Mouse (Mus musculus) lung, postnatal 25 days (tissue): ENCODE measurements around the gene Snrpd3.
A peak's percentile ranks its signal among the peaks of the same experiment; 100 is the strongest.
"Not testable (repeated sequence)": the region's sequence is repeated elsewhere in the genome, so short reads cannot be mapped to it uniquely, and the experiment has no call there.

ENCODE experiments used
- DNase-seq: peaks from one replicate; pipeline ENCODE4 v3.0.0; 2022; ENCODE audit warnings: low spot score

Snrpd3 gene

DNA sequence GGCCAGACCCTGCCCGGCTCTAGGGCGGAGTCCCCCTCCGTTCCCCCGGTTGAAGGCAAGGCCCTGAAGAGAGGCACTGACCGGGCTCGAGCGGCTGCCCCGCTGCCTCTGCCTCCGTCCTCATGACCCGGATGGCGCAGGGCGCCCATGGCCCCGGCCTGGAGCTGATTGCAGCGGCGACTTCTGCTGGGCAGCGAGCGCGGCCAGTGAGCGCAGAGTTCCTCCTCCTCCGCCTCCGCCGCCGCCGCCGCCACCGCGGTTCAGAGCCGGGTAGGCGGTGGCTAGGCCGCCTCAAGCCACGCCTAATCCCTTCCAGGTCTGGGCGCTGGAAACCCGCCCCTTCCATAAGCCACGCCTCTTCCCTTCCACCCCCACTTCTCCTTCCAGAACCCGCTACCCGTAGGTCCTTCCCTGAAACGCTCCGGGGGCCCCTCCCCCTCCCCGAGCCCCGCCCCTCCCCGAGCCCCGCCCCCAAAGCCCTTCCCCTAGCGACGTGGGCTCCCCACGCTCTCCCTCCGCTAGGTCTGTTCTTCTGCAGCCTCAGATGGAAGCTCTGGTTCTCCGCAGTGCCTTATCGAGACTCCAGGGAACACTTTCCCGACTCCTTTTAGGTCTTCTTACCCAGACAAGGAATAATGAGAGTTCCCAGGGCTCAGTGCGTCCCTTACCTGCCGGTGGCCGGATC lies at the start of gene Snrpd3:
Gene Snrpd3 (plus strand): TSS at position 479 of the 685 bp plus-strand sequence.
- peak; percentile 98 for DNase-seq

DNA sequence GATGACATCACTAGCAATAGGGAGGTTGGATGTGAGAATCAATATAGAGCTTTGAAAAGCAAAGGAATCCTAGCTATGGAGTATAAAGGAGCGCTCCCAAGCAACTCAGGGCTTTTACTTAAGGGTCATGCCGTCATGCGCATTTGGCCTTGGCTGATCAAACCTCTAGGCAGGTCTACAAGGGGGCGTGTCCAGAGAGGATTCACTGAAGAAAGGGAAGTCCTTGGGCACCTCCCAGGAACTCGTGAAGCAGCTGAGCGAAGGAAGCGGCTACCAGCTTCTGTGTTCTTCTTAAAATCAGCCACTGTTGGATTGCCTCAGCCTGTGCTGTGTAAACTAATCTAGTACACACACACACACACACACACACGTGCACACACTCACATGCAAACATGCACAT lies 43.9 kb upstream of the Snrpd3 start:
- DNase-seq = no peak

DNA sequence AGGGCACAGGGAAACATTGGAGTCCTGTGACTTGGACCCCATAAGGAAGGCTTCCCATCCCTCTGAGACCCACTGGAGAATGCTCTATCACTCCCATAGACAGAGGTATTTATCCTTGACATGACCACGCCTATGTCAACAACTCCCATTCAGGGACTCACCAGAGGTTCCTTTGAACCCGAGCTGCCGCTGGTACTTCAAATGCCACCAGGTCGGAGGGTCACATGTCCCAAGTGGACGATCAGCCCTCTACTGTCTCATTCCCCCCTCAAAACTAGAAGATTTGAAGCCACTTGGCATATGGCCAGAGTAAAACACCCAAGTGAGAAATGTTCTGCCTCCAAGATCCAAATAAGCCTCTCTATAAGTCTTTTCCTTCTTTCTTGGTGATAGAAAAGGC lies 42.8 kb upstream of the Snrpd3 start:
- no peak for DNase-seq

DNA sequence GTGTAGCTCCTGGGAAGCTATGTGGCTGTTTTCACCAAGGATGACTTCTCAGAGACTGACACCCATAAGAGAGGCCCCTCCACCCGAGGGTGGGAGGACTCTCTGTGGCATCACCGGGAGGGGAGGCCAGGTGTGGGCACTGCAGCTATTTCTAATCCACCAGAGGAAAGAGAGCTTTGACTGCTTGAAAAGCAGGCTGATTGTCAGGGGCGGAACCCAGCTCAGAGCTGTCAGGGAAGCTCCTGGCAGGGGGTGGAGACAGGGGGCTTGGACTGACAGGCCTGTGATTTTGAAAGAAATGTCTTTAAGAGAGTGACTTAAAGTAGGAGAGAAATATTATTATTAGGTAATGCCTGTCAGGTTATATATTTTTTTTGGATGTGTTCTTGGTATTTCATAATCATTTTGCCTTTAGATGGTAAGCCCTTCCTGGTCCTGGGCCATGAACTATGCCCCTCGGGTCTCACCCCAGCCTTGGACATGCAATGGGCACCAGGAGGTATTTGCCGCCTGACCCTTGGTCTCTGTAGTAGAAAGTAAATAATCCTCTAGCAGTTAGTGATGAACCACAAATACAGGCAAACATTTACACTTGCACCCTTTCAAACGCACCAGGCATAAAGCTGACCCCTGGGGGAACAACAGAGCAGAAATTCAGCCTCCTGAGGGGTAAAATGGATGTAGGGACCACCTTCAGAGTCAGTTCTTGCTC lies 42.1 kb upstream of the Snrpd3 start:
- not testable (repeated sequence) for DNase-seq

DNA sequence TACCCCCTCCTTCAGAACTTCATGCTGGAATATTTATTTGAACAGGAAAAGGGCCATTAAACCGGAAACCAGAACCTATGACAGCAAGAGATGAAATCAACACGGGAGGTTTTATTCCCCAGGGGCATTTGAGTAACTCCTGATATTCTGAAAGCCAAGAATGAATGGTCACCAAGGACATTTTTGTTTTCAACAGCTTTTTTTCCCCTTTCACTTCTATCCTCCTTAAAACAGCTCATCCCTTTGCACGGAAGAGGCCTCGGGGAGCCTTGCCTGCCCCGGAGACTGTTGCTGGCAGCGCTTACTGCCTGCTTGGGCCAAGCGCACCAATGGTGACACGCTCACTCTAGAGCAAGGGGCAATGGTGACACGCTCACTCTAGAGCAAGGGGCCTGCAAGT lies 40.3 kb upstream of the Snrpd3 start:
- DNase-seq = no peak

DNA sequence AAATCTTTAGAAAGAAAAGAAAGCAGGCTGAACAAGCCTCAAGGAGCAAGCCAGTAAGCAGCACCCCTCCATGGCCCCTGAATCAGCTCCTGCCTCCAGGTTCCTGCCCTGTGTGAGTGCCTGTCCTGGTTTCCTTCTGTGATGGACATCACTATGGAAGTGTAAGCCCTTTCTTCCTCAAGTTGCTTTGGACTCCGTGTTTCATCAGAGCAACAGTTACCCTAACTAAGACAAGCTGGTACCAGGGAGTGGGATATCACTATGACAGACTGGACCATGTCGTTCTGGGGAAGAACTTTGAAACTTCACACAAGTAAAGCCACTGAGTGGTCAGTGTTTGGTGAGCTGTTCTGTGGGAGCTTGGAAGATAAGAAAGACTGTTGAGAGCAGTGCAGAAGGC lies 37.4 kb upstream of the Snrpd3 start:
- no peak for DNase-seq

DNA sequence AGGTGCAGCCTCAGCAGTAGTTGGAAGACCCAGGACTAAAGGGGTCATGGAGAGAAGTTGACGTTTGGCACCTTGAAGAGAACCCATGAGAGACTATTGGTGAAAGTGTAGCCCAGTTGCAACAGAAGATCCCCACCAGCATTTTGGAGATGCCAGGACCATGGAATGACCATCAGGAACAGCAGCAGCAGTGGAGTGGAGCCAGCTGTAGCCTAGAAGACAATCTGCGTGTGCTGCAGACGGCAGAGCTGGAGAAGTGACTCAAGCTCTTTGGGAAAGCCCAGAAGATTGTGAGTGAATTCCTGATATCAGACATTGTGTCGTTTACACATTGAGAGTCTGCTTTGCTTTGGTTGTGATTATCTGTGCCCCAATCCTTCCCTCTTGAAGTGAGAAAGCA lies 35.6 kb upstream of the Snrpd3 start:
- DNase-seq = no peak

DNA sequence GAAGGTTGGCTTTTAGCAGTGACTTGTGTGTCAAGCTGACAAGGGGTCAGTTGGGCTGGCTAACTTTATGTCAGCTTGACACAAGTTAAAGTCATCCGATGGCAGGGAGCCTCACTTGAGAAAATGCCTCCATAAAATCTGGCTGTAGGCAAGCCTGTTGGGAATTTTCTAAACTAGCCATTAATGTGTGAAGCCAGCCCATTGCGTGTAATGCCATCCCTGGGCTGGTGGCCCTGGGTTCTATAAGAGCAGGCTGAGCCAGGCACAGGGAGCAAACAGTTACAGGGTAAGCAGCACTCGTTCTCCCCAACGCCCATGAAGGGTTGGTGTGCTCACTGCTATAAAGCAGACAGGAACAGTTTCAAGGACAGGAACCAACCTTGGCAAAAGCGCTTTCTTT lies 35.1 kb upstream of the Snrpd3 start:
- DNase-seq = no peak

DNA sequence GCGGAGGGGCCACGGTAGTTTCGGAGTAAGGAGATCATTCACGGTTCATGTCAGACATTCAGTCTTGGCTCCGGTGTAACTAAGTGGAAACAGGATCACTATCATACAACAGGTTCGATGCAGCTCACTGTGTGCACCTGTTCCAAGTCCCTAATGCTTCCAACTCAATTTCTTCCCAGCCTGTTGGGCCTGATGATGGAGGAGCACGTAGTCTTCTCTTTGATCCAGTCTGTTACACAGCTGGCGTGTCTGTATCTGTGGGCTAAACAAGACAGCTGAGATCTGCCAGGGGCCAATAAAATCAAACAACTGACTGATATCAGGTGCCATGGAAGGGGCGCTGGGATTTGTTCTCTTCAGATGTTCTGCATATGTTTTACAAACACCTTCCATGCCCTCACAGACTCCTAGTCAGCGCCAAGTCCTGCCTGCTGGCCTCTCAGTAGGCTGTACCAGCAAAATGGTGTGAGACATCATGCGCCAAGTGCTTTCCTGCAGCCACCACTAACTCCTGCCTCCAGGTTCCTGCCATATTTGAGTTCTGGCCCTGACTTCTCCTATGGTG lies 34.4 kb upstream of the Snrpd3 start:
- no peak for DNase-seq

DNA sequence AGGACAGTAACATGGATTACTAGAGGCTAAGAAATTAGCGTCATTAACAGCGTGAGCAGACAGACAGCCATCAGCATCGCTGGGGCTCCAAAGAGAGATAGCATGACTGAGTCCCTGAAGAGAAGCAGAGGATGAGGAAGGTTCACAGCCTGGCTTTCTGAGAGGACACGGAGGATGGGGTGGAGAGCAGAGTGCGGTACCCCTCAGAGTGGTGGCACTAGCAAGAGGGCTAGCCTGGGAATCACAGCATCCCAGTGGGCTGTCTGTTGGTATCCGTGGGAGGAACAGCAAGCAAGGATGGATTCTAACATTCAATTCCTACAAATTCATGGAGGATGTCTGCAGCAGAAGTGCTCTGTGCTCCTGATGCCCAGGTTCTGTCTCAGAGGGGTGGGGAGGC lies 33.3 kb upstream of the Snrpd3 start:
- no peak for DNase-seq

DNA sequence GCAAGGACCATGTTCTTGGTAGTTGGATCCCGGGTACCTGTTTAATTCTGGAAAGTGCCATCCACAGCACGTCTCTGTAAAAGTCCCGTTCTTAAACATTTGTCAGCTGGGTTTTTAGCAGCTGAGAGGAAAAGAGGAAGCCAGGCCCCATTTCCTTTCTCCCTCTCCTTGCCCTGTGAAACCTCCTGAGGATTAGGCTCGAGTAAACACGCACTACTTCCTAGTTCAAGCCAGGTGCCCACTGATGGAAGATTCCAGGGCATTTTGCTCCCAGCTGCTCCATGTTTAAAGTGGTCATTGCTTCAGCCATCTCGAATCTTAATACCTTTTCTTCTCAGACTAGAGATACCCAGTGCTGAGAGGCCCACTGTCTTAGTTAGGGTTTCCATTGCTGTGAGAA lies 32.6 kb upstream of the Snrpd3 start:
- DNase-seq = no peak

DNA sequence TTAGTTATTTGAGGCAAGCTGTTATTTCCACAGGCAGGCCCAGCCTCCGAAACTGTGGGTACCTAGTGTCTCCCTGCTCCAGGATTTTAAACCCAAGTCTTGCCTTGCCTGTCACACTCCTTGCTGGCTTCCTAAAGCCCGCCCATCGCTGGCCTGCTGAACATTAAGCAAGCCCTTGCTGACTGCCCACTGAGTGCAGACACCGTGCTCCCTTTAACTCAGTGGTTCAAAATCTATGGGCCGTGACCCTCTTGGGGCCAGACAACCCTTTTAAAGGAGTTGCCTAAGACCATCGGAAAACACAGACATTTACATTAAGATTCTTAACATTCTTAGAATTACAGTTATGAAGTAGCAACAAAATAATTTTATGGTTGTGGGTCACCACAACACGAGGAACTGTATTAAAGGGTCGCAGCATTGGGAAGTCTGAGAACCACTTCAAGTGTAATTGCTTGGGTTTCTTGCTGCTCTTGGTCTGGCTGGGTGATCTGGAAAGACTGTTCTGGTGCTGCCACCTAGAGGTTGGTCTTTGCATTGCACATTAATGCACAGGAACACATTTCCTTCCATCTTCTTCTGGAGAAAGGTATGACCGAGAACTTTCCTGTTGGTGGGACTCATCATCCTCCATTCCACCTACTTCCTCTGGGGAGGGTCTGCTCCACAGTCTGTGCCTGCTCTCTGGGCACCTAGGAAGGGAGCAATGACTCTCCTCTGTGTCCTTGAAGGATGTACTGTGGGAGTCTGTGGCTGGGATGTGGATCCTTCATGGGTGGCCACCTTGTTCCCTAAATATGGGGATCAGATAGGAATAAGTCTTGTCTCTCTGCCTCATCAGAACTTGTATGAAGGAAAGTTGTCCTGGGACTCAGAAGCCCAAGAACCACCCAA lies 31.0 kb upstream of the Snrpd3 start:
- DNase-seq = peak; percentile 79

DNA sequence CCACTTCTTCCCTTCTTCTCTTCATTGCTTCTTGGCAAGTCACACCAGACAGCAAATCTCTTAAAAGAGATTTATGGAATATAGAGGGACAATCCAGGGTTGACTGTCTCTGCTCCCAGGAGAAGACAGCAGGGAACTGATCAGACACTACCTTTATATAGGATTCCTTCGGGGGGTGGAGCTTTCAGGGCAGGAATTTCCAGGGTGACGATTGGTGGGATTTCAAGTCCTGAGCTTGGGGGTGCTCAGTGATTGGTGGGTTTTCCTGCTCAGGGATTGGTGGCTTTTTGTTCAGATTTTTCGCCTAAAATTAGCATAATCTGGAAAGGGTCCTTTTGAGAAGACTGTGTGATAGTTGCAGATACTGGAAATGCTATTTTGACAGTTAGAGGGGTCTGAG lies 30.2 kb upstream of the Snrpd3 start:
- DNase-seq = no peak

DNA sequence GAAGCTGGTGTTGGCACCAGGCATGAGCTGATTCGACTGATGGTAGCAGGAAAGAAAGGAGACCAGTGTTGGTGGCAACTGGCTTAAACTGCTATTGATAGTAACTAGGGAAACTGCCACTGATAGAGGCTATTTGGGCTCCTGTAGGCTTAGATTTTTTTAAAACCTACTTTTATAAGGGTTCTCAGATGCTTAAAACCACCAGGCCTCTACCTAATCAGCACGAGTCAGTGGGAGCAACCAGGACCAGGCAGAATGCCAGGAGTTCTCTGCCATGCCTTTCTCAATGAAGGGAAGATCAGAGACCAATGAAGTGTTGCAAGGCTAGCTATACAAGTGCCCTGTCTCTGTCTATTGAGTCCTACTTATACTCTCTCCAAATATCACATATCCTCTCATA lies 27.8 kb upstream of the Snrpd3 start:
- no peak for DNase-seq

DNA sequence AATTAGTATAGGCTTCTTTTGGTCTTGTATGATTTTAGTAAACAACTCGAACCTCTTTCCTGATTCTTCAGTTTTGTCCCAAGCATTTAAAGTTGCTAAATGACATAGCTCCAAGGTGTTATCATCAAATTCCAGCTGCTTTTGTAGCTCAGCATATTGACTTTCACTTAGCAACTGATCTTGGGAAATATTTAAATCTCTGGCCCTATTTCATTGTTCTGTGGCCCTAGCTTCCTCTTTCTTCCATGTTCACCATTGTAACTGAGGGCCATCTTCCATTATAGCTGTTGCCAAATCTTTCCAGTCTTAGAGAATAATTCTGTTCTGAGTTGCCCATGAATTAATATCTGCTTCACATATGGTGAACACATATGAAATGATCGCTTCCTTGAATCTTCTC lies 26.6 kb upstream of the Snrpd3 start:
- no peak for DNase-seq

DNA sequence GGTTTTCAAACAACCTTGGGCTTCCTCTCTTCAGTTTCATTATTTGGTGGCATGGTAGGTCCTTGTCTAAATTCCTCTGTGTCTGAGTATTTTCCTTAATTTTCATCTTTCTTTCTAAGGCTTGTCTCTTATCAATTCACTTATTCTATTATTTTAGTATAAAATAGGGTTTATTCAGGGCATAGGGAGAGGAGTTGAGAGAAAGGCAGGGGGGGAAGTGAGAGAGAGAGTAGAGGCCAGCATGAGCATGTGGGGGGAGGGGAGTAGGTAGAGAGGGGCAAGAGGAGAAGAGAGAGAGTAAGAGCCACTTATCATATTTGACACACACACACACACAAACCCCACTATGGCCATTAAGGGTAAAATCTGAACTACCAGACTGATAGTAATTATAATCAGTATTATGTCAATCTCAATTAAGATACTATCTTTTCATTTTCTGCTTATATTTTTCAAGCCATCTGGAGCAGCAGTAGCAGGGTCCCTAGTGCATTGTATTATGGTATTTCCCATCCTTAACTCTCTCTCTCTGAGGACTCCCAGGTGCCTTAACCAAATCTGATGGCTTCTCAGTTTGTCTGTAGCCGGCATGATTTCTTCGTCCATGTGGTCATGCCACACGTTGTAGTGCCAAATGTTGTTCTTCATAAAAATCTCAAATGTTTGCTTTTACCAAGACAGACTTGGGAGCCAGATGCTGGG lies 26.0 kb upstream of the Snrpd3 start:
- DNase-seq = no peak

DNA sequence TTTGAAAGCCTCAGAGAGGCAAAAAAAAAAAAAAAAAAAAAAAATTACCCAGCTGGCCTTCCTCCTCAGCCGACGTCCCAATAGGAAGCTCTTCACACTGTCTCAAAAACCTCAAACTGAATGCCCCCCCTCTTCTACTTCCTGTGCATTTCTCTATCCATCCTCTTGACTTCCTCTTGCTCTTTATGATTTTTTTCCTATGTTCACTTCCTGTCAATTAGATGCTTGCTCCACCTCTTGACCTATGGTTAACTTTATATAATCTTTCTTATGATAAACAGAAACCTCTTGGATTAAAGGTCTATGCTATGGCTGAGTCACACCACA lies 25.5 kb upstream of the Snrpd3 start:
- no peak for DNase-seq

DNA sequence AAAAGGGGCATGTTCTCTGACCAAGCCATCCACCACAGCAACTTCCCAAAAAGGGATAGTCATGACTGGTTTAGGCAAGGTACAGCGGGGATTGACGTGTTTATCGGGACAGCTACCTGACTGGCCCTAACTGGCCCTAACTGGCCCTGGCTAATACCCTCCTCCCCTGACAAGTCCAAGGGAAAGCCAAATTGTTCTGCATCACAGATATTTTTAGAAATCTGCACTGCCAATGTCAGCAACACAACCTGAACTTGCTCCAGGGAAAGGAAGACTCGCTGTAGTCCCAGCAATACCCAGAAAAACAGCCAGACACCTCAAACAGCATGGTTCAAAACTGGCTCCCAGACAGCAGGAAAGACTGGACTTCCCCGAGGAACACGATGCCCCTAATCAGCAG lies 22.0 kb upstream of the Snrpd3 start:
- DNase-seq = no peak

DNA sequence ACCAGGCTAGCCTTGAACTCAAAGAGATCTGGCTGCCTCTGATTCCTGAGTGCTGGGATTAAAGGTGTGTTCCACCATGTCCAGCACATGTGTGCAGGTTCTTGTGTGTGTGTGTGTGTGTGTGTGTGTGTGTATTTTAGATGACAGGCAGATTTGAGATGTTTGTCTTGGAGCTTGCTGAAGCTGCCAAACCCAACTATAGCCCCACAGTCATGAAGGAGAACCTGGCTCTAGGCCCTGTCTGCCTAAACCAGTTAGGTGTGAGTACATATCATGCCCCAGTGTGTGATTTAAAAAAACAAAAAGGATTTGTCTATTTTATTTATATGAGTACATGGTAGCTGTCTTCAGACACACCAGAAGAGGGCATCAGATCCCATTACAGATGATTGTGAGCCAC lies 21.4 kb upstream of the Snrpd3 start:
- no peak for DNase-seq

DNA sequence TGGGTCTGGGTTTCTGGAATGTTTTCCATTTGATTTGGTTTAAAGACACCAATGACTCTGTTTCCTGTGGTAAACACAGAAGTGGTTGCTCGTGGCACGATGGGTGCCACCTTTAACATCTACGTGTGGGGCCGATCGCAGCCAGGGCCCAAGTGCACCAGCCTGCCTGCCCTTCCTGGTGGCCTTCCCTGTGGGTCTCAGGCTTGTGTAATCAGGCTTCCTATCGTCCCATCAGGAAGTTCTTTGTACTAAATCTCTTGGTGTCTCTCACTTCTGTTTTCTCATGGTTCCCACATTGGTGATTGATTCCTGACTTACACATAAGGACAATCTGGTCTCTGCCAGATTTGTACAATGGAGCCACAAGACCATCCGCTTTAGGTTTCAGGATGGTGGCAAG lies 18.1 kb upstream of the Snrpd3 start:
- DNase-seq = not testable (repeated sequence)

DNA sequence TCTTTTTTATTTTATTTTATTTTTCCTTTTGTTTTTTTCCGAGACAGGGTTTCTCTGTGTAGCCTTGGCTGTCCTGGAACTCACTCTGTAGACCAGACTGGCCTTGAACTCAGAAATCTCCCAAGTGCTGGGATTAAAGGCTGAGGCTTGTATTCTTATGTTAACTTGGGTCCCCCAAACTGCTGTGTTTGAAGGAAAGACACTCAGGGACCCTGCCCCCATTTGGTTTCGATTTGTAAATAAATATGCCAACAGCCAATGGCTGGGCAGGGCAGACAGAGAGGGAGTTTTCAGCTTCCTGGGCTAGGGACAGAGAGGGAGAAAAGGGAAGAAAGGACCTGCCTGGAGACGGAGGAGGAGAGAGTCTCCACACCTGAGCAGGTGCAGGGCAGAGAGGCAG lies 17.6 kb upstream of the Snrpd3 start:
- DNase-seq = no peak

DNA sequence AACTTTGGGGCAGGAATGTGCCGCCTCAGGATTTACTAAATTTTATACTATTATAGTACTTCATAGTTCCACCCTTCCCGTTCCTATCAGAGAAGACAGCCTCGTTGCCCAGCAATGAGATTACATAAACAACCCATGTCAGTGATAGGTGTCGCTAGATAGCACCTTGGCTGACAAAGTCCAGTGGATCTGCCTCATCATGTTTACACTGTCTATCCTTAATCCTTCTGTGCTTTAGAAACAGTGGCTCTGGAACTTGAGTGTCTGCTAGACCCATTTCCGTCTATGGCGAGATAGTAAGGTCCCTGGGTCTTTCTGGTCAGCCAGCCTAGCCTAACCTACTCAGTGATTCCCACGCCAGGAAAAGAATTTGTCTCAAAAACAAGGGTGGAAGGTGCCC lies 17.0 kb upstream of the Snrpd3 start:
- DNase-seq = no peak
